Mouse (Mus musculus) thymus, adult 18-20 months (tissue): ENCODE results near the gene Olfr1322.

Source experiments
- DNase-seq, 2 experiments: peaks; one replicate each; pipeline ENCODE4 v3.0.0; 2022; ENCODE audit warnings: mixed read lengths in 2 of 2

Gene Olfr1322

DNA sequence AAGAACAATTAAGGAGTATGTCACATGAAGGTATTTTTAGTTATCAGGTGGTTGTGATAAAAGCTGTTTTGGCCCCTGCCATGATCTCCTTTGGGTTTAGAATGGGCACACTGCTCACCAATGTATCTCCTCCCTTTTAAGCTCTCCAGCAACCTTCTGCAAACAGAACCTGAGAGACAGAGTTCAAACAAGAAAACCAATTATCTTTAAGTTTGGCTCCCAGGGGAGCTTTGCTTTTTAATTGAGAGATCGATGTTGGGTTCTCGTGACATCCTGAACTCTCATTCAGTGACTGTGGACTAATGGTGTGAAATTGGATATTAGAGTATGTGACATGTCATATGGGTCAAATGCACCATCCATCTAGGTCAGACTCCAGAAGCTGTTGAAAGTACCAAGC lies at the start of gene Olfr1322:
Gene Olfr1322, minus strand, starts transcription at position 101 of the 400 bp plus-strand sequence.
- DNase-seq, result no peak

DNA sequence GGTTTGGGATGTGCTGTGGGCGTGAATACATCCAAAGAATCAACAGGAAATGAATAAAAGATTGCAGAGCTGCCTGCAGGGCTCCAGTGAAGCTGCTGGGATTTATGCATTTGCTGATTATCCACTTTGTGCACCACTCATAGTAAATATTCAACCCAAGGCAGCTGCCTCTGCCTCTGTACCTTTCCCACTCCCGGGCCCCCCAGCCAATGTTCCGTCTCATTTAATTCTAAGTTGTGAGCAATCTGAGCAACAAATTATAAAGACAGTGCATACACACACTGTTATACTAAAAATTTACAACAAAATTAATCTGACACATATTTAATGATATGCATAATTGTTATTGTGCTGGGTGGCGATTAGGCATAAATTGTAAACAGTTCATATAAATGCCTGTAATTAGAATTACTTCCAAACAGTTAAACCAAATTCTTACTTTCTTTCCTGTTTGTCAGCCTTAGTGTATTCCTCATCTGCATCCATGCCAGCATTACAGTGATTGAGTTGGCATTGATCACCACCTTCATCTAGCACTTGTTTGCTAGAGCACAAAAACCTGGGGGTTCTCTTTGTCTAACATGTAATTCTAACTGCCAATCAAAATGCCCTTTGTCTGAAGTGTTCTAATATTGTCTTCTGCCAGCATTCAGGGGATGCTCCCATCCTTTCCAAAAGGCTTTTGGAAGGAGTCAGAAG lies 13.5 kb downstream of the Olfr1322 start:
- DNase-seq, result no peak
